Mouse (Mus musculus) hindbrain, embryonic 12.5 days (tissue): ENCODE results near the gene Mxra7. TPM values are rescaled to one million over a fixed set of nuclear protein-coding genes. Genes with fewer than 3 reads are reported as not detected.

Experiments
- ATAC-seq: fragments of 200-750 bp; cut with Nextera tagmentation; 2 replicates; pipeline ENCODE4 v1.8.0; 2017; ENCODE audit warnings: moderate TSS enrichment; ENCODE audit not compliant: low FRiP score
- H3K27ac ChIP-seq: fragments of 300-500 bp; sonication (generic); 2 replicates; pipeline ENCODE4 v1.5.1; 2016; ENCODE audit warnings: mild to moderate bottlenecking
- H3K27me3 ChIP-seq: fragments of 300-500 bp; sonication (generic); 2 replicates; pipeline ENCODE4 v1.6.1; 2016; ENCODE audit warnings: mild to moderate bottlenecking
- H3K36me3 ChIP-seq: fragments of 300-500 bp; sonication (generic); 2 replicates; pipeline ENCODE4 v1.6.1; 2016; ENCODE audit warnings: mild to moderate bottlenecking
- H3K4me1 ChIP-seq: fragments of 300-500 bp; sonication (generic); 2 replicates; pipeline ENCODE4 v1.6.1; 2016
- H3K4me2 ChIP-seq: fragments of 300-500 bp; sonication (generic); replicated peaks from 2 replicates; pipeline ENCODE4 v1.6.1; 2016; ENCODE audit warnings: mild to moderate bottlenecking
- H3K4me3 ChIP-seq: fragments of 300-500 bp; sonication (generic); 2 replicates; pipeline ENCODE4 v1.5.1; 2016; ENCODE audit warnings: mild to moderate bottlenecking
- H3K9ac ChIP-seq: fragments of 300-500 bp; sonication (generic); 2 replicates; pipeline ENCODE4 v1.6.1; 2016; ENCODE audit warnings: mild to moderate bottlenecking, moderate library complexity
- H3K9me3 ChIP-seq: fragments of 300-500 bp; sonication (generic); replicated peaks from 2 replicates; pipeline ENCODE4 v1.6.1; 2016; ENCODE audit warnings: mild to moderate bottlenecking
- WGBS: fragments of 180-500 bp; shearing (Covaris S2); methylation state at CpG from one replicate; pipeline ENCODE4 v1.1.7; 2016; 5-methylcytosine and 5-hydroxymethylcytosine counted together
- polyA plus RNA-seq: library from polyadenylated mRNA; unstranded; fragments of >200 nt; fragmentation: Nextera tagmentation; extraction: Ambion mirVana; gene quantifications from 2 replicates; pipeline ENCODE4 v1.2.1, GENCODE M21; 2016

Mxra7 gene
- 95.0 and 105 TPM in 2 replicates for polyA plus RNA-seq

GRCm38 (mm10) chr11:116827534-116828165, at the start of gene Mxra7:
TSS of gene Mxra7 (minus strand) at chr11:116828046.
- H3K9me3 ChIP-seq = no peaks in the 10 kb centered on the region
- peaks cover 40% of the 10 kb centered on the region for H3K4me1 ChIP-seq
- no peaks in the 10 kb centered on the region for H3K27me3 ChIP-seq
- H3K4me3 ChIP-seq = peak within 1 kb of the TSS; percentile 81
- WGBS = under 1% methylated on average over 57 of the region's 71 CpGs
- H3K4me2 ChIP-seq = peak within 1 kb of the TSS; percentile 89
- H3K27ac ChIP-seq = peak within 1 kb of the TSS; percentile 89
- peak; percentile 50 for ATAC-seq
- peak within 1 kb of the TSS; percentile 95 for H3K9ac ChIP-seq
- no peaks in the 10 kb centered on the region for H3K36me3 ChIP-seq

DNA sequence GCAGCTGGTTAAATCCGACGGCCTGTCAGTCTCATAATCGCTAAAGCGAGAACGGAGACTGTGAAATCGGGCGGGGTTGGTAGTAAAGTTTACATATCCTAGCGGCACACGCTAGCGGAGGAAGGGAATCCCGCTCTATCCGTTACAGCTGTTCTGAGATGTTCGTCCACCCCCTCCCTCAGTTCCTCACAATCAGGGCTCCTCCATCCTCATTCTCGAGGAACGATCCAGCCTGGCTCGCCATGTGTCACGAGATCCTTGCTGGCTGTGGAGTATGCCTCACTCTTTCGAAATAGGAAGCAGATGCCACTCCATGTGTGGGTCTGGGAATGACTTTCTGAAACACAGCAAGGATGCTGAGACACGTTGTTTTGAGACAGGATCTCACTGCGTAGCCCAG, 46.1 kb upstream of the Mxra7 start:
- WGBS = 84% methylated on average over 20 of the region's 20 CpGs
- Histone ChIP-seq H3K9ac (no peak overlapping the region), H3K27me3 (no peaks in the 10 kb centered on the region), H3K4me2 (no peak overlapping the region), H3K27ac (no peak overlapping the region), H3K4me3 (no peak overlapping the region), H3K9me3 (no peaks in the 10 kb centered on the region), H3K4me1 (no peaks in the 10 kb centered on the region), H3K36me3 (peaks cover 47% of the 10 kb centered on the region)
- no peak for ATAC-seq

- 89% methylated on average over 9 of the region's 9 CpGs for WGBS
- H3K9me3 ChIP-seq = no peaks in the 10 kb centered on the region
- peaks cover 62% of the 10 kb centered on the region for H3K36me3 ChIP-seq
- no peaks in the 10 kb centered on the region for H3K4me1 ChIP-seq
- H3K27ac ChIP-seq = no peak overlapping the region
- no peak overlapping the region for H3K9ac ChIP-seq
- no peak for ATAC-seq
- no peak overlapping the region for H3K4me3 ChIP-seq
- no peak overlapping the region for H3K4me2 ChIP-seq
- no peaks in the 10 kb centered on the region for H3K27me3 ChIP-seq
These were observed 43.7 kb upstream of the Mxra7 start for GRCm38 (mm10) chr11:116871538-116871937.

GRCm38 (mm10) chr11:116869641-116870040, 41.8 kb upstream of the Mxra7 start:
- H3K36me3 ChIP-seq = peaks cover 76% of the 10 kb centered on the region
- H3K27ac ChIP-seq = no peak overlapping the region
- no peak for ATAC-seq
- no peaks in the 10 kb centered on the region for H3K27me3 ChIP-seq
- no peaks in the 10 kb centered on the region for H3K9me3 ChIP-seq
- WGBS = 86% methylated on average over 4 of the region's 4 CpGs
- no peak overlapping the region for H3K9ac ChIP-seq
- no peak overlapping the region for H3K4me3 ChIP-seq
- H3K4me1 ChIP-seq = no peaks in the 10 kb centered on the region
- no peak overlapping the region for H3K4me2 ChIP-seq

DNA sequence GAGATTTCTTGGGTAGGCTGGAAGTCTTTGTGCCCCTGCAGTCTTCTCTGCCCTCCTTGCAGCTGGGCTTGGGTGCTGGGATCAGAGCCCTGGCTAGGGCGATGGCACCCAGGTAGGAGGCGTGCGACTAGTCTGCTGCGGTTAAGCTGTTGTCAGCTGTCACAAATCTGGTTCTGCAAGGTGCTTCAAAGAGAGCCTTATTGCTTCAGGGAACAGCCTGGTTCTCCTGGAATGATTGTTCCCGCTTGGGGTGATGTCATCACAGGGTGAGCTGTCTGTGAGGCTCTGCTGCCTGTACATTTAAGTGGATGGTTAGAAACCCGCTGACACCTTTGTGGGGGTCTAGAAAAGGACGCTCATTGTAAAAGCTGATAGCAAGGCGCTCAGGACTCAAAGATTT, 41.4 kb upstream of the Mxra7 start:
- Histone ChIP-seq H3K4me2 (no peak overlapping the region), H3K27ac (no peak overlapping the region), H3K36me3 (peaks cover 74% of the 10 kb centered on the region), H3K9ac (no peak overlapping the region), H3K4me3 (no peak overlapping the region), H3K4me1 (0 out of 2 replicates have a peak, but pooled peaks cover 2% of the 10 kb centered on the region), H3K27me3 (no peaks in the 10 kb centered on the region), H3K9me3 (no peaks in the 10 kb centered on the region)
- 94% methylated on average over 8 of the region's 8 CpGs for WGBS
- ATAC-seq = no peak

DNA sequence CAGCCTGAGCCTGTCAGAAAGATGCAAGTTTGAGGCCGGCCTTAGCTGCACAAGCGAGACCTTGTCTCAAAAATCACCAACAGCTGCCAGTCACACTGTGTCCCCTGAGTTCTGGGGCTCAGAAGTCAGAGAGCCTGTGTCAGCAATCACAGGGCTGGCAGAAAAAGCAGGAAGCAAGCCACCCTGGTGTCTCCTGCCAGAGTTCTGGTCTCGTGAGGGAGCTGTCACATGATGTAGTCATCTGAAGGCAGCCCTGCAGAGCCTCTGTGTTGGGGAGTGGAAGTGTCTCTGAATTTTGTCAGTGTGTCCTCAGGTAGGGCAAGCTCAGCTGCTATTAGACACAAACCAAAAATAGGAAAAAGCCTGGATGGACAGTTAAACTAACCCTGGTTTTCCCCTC, 40.3 kb upstream of the Mxra7 start:
- no peaks in the 10 kb centered on the region for H3K27me3 ChIP-seq
- H3K9ac ChIP-seq = no peak overlapping the region
- H3K9me3 ChIP-seq = no peaks in the 10 kb centered on the region
- 75% methylated on average over 3 of the region's 3 CpGs for WGBS
- ATAC-seq = no peak
- 0 out of 2 replicates have a peak, but pooled peaks cover 2% of the 10 kb centered on the region for H3K4me1 ChIP-seq
- no peak overlapping the region for H3K4me3 ChIP-seq
- H3K27ac ChIP-seq = no peak overlapping the region
- H3K4me2 ChIP-seq = no peak overlapping the region
- H3K36me3 ChIP-seq = peaks cover 72% of the 10 kb centered on the region

DNA sequence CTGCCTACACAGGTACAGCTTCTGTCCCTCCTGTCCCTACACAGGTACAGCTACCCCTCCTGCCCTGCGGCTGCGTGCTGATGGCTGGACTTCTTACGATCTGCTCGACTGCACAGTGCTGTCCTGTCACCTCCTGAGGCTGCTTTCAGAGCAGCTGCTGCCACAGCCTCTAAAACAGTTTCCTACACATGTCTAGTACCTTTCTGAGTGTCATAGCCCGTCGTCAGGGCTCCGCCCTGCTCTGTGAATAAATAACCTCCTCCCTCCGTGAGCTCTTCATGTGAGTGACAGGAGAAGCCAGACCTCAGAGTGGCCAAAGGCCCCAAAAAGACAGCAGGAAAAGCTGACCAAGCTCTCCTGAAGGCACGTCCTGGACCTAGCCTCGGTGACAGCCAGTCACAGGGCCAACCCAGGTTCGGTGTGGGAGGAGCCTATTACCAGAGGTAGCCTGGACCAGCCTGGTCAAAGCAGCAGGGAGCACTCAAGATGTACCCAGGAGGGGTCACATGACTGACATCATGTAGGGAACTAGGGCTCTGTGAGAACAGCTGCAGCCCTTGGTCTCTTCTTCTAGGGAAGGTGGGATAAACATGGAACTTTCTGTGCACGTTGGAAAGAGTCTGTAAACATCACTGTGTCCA, 38.2 kb upstream of the Mxra7 start:
- ATAC-seq = no peak
- Histone ChIP-seq H3K27ac (no peak overlapping the region), H3K9ac (no peak overlapping the region), H3K36me3 (peaks cover 77% of the 10 kb centered on the region), H3K4me2 (no peak overlapping the region), H3K4me3 (no peak overlapping the region), H3K27me3 (no peaks in the 10 kb centered on the region), H3K4me1 (peaks cover 7% of the 10 kb centered on the region; the same call in 1 of the 2 replicates), H3K9me3 (no peaks in the 10 kb centered on the region)
- WGBS = 77% methylated on average over 12 of the region's 12 CpGs

- 81% methylated on average over 10 of the region's 10 CpGs for WGBS
- no peak overlapping the region for H3K9ac ChIP-seq
- H3K27ac ChIP-seq = no peak overlapping the region
These were observed 36.6 kb upstream of the Mxra7 start for GRCm38 (mm10) chr11:116864444-116864843.

DNA sequence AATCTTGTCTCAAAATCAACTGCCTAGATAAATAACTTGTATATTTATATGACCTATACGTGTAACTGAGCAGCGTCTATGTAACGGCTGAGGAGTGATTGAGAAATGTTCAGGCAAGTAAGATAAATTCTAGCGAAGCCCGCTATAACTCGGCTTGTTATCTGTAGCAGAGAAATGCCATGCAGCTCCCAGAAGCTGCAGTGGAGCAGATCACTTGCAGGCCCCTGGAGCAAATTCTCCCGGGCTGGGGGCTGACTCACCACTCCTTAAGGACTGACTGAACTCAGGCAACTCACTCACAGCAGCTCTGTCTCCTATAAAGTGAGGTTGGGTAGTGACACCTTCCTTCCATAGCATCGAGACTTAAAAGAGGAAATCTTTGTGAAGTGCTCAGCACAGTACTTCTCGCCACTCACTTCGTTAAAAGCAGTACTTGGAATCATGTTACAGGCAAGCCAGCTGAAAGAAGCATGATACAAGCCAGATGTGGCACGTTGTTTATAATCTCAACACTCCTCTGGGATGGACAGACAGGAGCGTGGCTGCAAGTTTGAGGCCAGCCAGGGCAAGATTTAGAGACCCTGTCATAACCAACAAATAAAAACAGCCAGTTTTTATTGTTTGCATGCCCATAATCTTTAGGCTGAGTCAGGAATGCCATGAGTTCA, 29.5 kb upstream of the Mxra7 start:
- H3K4me3 ChIP-seq = no peak overlapping the region
- no peak overlapping the region for H3K27ac ChIP-seq
- 80% methylated on average over 12 of the region's 12 CpGs for WGBS
- ATAC-seq = no peak
- peaks cover 20% of the 10 kb centered on the region for H3K4me1 ChIP-seq
- no peaks in the 10 kb centered on the region for H3K9me3 ChIP-seq
- H3K36me3 ChIP-seq = peaks cover 39% of the 10 kb centered on the region
- no peak overlapping the region for H3K4me2 ChIP-seq
- no peaks in the 10 kb centered on the region for H3K27me3 ChIP-seq
- no peak overlapping the region for H3K9ac ChIP-seq

More at GRCm38 (mm10) chr11:116864444-116864843, 36.6 kb upstream of the Mxra7 start:
- ATAC-seq = no peak
- Histone ChIP-seq H3K4me2 (no peak overlapping the region), H3K4me1 (peaks cover 7% of the 10 kb centered on the region; the same call in 1 of the 2 replicates), H3K4me3 (no peak overlapping the region), H3K9me3 (no peaks in the 10 kb centered on the region), H3K36me3 (peaks cover 82% of the 10 kb centered on the region), H3K27me3 (no peaks in the 10 kb centered on the region)

DNA sequence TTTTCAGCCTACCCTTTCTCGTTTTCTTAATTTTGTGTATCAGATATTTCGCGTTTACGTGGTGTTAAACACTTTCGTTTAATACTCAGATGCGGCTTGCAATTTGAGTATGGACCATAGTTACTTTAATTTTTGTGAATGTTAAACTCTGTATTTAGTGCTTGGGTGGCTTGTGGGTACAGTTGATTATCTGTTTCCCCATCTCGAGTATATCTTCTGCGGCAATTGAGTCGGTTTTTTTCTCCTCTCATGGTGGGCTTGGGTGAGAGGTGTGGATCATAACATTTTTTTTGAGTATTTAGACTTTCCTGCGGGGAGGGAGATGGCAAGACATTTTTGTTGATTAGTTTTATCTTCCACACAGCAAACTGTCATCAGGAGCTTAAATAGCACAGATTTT, 26.4 kb upstream of the Mxra7 start:
- Histone ChIP-seq H3K4me1 (peaks cover 24% of the 10 kb centered on the region), H3K27ac (peak overlapping the region; percentile 97; the same call in 1 of the 2 replicates), H3K9ac (peak overlapping the region; percentile 78), H3K27me3 (no peaks in the 10 kb centered on the region), H3K9me3 (no peaks in the 10 kb centered on the region), H3K4me2 (peak overlapping the region; percentile 64), H3K36me3 (peaks cover 18% of the 10 kb centered on the region), H3K4me3 (peak overlapping the region; percentile 100)
- no peak for ATAC-seq
- WGBS = 46% methylated on average over 10 of the region's 10 CpGs

DNA sequence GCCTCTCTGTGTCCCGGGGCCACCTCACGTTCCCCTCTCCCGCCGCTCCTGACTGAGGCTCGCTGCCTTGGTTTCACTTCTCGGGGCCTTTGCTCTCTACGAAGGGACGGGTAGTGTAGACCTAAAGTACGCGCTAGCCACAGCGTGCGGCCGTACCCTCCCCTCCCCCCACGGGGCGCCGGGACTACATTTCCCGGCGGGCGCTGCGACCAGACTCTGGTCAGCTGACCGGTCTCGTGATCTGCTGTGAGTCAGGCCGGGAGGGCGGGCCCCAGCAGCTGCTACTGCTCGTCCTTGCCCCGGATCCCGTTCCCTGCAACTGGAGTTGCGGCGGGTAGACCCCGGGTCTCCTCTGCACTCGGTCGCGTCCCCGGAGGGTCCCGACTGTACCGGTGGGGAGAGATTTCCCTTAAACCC, 25.7 kb upstream of the Mxra7 start:
- Histone ChIP-seq H3K27ac (peak overlapping the region; percentile 97), H3K9ac (peak overlapping the region; percentile 78), H3K36me3 (peaks cover 17% of the 10 kb centered on the region), H3K4me3 (peak overlapping the region; percentile 100), H3K27me3 (no peaks in the 10 kb centered on the region), H3K4me2 (peak overlapping the region; percentile 64), H3K4me1 (peaks cover 24% of the 10 kb centered on the region), H3K9me3 (no peaks in the 10 kb centered on the region)
- peak; percentile 93 for ATAC-seq
- WGBS = under 1% methylated on average over 36 of the region's 36 CpGs

DNA sequence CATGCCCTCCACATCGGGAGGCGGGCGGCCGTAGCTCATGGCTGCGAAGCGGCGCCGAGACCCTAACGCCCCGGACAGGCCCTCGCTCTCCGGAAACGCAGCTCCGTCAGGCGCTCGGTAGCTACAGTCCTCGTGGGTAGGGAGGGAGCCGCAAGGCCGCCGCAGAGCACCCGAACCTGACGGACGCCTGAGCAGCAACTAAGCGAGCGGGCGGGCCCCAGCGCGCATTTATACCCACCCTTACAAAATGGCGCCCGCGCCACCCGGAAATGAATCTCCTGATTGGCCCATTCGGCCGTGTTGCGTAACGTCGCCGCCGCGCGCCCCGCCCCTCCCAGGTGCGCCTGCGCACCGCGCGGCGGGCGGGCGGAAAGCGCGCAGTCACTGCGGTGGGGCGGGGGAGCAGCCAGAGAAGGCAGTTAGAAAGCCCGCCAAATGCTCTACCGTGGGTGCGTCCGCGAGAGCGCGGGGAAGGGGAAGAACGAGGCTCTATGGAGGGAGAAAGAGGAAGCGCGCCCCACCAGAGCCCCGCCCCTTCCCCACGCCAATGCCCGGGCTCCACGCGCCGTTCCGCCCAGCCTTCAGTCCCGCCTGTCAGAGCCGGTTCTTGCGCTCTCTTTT, 25.2 kb upstream of the Mxra7 start, which contains the start of gene Srsf2:
Srsf2 (minus strand) TSS at position 204 of the 621 bp plus-strand sequence.
- H3K27ac ChIP-seq = peak within 1 kb of the TSS; percentile 97
- ATAC-seq = peak; percentile 91
- H3K9me3 ChIP-seq = no peaks in the 10 kb centered on the region
- peaks cover 24% of the 10 kb centered on the region for H3K4me1 ChIP-seq
- H3K4me3 ChIP-seq = peak within 1 kb of the TSS; percentile 100
- WGBS = under 1% methylated on average over 66 of the region's 74 CpGs
- peaks cover 22% of the 10 kb centered on the region for H3K36me3 ChIP-seq
- H3K4me2 ChIP-seq = peak within 1 kb of the TSS; percentile 64
- H3K27me3 ChIP-seq = no peaks in the 10 kb centered on the region
- H3K9ac ChIP-seq = peak within 1 kb of the TSS; percentile 99
